Mouse (Mus musculus): ENCODE results near the gene Jak3.
"Not testable (repeated sequence)": the region's sequence is repeated elsewhere in the genome, so short reads cannot be mapped to it uniquely, and the experiment has no call there.

Gene Jak3

DNA sequence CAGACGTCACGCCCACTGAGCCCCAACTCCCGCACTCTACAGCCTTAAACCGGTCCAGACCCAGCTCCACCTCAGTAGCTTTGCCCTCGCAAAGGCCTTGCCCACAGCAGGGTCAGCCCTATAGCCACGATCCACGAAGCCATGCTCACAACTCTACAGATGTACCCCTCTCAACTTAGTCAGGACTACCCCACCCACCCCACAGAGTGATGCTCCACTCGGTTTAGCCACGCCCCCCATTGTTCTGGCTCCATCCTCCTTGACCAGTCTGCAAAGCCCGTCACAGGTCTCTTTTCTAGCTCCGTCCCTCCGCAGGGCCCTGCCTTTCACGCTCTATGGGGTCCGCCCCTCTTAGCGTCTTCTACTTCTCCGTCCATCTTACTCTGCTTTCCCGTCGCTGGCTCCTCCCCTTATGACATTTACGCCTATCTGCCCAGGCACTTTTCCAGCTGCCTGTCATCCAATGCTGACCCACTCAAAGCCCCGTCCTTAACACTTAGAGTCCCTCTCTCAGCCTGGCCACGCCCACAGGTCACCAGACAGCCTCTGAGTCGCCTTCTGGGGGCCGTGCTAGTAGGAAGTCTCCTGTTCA is 10.1 kb downstream of the Jak3 start:
- no peak for DNase-seq (ENCODE audit: low read depth, low spot score)

GRCm38 (mm10) chr8:71687616-71688015 is 11.5 kb downstream of the Jak3 start:
- no peak for DNase-seq (ENCODE audit: low read depth, low spot score)

GRCm38 (mm10) chr8:71689028-71689427 is 12.9 kb downstream of the Jak3 start, which contains the start of gene Insl3:
Insl3 (plus strand) TSS chr8:71689214.
- no peak for DNase-seq (ENCODE audit: low read depth, low spot score)

- DNase-seq (ENCODE audit: low read depth, low spot score): no peak
These were observed 16.4 kb downstream of the Jak3 start for GRCm38 (mm10) chr8:71692509-71692908.

- no peak for DNase-seq (ENCODE audit: low read depth, low spot score)
These were observed 17.3 kb downstream of the Jak3 start for GRCm38 (mm10) chr8:71693166-71694041.

DNA sequence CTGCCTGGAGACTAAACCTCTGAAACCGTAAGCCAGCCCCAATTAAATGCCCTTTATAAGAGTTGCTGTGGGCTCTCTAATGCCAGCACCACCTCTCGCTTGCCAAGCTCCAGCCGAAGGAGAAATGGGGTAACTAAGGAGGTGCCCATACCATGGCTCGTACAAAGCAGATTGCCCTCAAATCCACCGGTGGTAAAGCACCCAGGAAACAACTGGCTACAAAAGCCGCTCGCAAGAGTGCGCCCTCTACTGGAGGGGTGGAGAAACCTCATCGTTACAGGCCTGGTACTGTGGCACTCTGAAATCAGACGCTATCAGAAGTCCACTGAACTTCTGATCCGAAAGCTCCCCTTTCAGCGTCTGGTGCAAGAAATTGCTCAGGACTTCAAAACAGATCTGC is 19.4 kb downstream of the Jak3 start:
- not testable (repeated sequence) for DNase-seq (ENCODE audit: low read depth, low spot score)

DNA sequence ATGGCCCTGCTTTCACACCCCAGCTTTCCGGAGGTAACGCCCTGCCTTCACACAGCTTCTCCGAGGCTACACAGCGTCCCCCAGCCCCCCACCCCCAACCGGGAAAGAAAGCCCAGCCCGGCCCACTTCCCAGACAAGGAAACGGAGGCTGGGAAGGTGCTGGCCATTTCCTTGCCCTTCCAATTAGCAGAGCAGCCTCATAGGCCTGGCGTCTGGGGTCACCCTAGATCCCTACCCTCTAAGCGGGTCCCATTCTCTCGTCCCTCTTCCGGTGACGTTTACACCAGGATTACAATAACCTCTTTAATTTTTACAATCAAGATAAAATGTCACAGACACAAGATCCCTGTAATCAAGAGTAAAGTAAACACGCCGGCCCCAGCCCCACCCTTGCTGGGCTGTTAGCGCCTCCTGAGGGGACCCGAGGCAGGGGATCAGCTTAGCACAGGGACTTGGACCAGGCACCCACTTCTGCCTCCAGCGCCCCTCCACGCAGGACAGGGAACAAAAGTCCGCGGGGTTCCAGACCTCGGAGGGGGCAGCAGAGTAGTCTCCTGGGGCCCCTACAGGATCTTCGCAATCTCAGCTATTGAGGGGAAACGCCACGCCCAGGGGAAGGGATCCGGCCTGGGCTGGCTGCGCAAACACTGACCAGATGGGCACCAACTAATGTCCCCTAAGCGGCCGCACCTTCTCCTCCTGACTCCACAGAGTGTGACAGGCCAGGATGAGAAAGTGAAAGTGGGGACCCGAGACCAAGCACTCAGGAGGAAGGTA is 24.6 kb downstream of the Jak3 start:
- no peak for DNase-seq (ENCODE audit: low read depth, low spot score)

DNA sequence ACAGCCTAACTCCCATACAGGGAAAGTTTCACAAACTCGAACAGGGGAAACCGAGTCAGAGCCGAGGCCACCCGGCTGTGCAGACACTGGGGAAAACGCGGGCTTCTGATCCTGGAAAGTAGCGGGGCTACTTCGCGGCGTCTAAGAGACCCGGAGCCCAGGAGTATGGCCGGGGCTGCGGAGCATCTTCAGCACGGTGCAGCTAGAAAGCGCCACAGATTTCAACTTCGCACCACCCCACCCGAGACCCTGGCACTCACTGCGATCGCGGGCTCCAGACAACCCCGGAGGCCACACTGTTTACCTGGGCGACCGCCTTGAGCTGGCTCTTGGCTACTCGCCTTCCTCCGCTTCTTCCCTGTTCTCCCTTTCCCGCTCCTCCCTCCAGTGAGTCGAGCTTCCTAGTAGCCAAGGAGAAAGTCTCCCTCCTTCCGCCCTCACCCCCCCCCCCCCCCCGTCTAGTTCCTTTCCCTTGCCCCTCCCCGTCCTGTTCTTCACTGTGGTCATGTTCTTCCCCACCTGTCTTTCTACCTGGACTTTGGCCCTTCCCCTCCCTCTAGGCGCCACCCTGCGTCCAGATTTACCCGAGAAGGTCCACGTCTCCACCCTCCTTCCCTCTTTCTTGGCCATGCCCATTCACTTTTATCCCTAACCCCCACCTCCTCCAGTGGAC is 25.5 kb downstream of the Jak3 start, which contains the start of gene B3gnt3:
Gene B3gnt3, minus strand, starts transcription at position 376 of the 673 bp plus-strand sequence.
- DNase-seq (ENCODE audit: low read depth, low spot score): no peak

DNA sequence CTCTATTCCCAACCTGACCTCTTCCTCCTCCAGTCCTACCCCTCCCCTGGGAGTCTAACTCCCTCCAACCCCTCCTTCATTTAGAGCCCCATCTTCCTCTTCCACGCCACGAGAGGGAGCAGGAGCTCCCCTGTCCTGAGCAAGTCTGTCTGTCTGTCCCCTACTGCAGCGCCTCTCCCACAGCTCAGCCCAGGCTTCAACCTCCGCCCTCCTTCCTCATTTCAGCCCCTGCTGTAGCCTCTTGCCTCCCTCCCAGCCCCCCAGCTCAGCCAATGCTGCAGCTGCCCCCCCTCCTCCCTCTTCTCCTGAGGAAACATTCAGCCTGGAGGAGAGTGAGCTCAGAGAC is 26.0 kb downstream of the Jak3 start:
- no peak for DNase-seq (ENCODE audit: low read depth, low spot score)

- no peak for DNase-seq (ENCODE audit: low read depth, low spot score)
These were observed 26.8 kb downstream of the Jak3 start for GRCm38 (mm10) chr8:71702923-71703322.

- not testable (repeated sequence) for DNase-seq (ENCODE audit: low read depth, low spot score)
These were observed 27.3 kb downstream of the Jak3 start for GRCm38 (mm10) chr8:71703400-71703799.

GRCm38 (mm10) chr8:71707874-71708273 is 31.8 kb downstream of the Jak3 start:
- DNase-seq (ENCODE audit: low read depth, low spot score): no peak

DNA sequence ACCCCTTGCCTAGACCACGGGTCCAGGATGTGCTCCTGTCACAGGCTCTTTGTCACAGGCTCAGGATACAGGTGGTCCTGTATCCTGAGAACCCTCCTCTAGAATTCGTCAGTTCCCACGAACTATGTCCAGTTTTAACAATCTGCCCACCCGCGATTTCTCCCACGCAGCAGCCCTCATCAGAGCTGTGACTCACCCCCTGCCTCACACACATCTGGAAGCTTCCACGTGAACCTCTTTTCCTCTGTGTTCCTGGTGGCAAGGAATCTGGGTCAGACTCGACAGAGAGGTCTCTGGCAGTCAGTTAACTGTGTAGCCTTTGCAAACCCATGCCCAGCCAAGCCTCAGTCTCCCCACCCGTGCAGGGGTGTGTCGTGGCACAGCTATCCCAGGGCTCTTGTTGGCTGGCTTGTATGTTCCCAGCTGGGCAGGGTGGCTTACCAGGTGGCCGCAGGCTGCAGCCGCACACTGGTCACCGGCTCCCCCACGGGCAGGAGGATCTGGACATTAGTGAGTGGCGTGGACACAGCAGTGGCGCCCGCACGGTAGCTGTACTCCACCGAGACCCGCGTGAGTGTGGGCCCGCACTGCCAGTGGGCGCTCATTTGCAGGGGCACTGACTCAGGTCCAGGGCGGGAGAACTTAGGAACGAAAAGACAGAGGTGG is 33.2 kb downstream of the Jak3 start:
- no peak for DNase-seq (ENCODE audit: low read depth, low spot score)

DNA sequence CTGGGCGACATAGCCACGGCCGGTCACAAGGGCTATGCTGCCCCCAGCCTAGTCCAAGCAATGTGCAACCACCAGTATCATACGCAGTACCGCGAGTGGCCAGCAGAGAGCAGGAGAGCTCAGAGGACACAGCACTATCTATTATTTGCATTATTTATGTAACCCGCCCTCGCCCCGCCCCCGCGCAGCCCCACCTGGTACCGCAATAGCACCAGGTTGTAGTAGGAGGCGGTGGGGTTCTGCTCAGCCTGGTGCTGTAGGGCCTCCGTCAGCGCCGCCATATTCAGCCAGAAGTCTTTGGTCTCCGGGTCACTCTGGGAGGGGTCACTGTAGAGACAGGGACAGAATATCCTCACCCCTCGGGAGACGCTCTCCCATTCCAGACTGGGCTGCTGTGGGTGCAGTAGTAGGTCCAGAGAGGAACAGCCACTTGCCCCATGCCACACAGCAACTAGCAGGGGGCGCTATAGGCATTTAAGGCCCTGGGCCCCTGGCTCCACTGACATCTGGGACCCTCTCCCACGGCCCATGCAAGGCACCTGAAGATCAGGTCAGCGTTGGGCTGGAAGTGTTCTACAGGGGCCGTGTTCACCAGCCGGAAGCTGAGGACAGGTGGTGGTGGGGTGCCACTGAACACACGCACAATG is 33.8 kb downstream of the Jak3 start:
- no peak for DNase-seq (ENCODE audit: low read depth, low spot score)

DNA sequence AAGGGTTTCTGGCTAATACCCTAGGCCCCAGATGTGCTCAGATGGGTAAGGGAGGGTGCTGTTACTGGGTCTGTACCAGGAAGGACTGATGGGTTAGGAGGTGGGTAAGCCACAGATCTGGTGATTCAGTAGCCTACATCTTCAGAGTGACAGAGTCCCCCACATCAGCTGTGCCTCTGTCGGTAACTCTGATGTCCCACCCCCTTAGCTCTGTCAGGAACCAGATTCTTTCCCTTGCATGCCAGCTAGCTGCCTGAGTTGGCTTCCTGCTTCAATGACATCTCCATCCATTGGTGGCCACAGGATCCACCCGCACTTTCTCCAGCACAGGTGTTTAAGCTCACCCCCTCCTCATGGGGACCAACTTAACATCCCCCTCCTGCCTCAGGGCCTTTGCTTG is 35.5 kb downstream of the Jak3 start:
- no peak for DNase-seq (ENCODE audit: low read depth, low spot score)

DNA sequence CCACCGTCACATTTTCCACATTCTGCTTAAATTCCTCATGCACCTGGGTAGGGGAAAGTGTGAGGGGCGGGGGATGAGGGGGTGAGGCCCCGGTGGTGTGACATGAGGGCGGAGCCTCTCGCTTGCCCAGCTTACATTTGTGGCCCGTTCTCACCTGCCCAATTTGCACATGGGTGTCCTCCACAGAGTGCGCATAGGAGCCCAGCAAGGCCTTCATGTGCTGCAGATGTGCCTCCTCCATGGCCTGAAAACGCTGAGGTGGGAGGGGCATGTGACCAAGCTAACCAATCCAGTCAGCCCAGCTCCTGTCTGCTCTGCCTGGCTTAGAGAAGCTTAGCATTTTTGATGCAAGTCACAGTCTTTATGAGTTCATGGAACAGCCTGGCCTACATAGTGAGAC is 39.4 kb downstream of the Jak3 start:
- DNase-seq (ENCODE audit: low read depth, low spot score): no peak

DNA sequence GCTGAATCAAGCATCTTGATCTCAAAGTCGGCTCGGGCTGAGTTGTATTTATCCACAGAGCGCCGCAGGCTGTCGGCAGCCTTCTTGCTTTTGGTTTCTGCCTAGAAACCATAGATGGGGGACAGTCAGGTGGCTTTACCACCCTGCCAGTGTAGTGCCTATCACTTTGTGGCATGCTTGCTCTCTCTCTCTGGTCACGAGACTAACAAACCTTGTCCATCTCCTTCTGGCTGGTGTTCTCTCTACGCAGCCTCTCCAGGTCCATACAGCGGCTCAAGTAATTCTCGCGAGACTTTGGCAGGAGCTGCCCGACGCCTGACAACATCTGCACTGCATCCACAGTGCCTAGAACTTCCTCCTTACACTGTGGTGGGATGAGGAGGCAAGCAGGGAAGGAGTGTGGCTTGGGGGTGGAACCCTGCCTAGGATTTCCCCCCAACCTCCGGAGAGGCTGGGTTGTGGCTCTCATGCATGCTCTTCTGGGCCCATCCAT is 40.5 kb downstream of the Jak3 start:
- no peak for DNase-seq (ENCODE audit: low read depth, low spot score)

- no peak for DNase-seq (ENCODE audit: low read depth, low spot score)
These were observed 41.0 kb downstream of the Jak3 start for GRCm38 (mm10) chr8:71717096-71717495.

GRCm38 (mm10) chr8:71718252-71718651 is 42.2 kb downstream of the Jak3 start:
- DNase-seq (ENCODE audit: low read depth, low spot score): no peak

- no peak for DNase-seq (ENCODE audit: low read depth, low spot score)
These were observed 43.1 kb downstream of the Jak3 start for GRCm38 (mm10) chr8:71719218-71719617.

Data from telencephalon, adult 2 months (tissue).